In genomic region chr1:75582625-75582956, GRCm38 (mm10) we compare ENCODE assay signal across 19 mouse cellular contexts. TPM values are rescaled to one million over a fixed set of nuclear protein-coding genes. Genes with fewer than 3 reads are reported as not detected.
DNase-seq lines count a peak whose midpoint lies in the region; ATAC-seq lines count a peak whose summit lies in the region.
"Had no signal": no experiment of that assay in that cellular context is flagged by ENCODE, and none has a peak within 500 bp of the region (broad histone marks: within the 10 kb centered on the region; RNA-seq: fewer than 3 reads in every experiment).

No protein-coding gene starts in this region.

- H3K27me3 ChIP-seq in neural tube, embryonic 13.5 days: no peaks in the 10 kb centered on the region
- H3K27me3 ChIP-seq in hindbrain, embryonic 13.5 days: no peaks in the 10 kb centered on the region
- no peaks in the 10 kb centered on the region for H3K27me3 ChIP-seq in limb, embryonic 13.5 days
- H3K27me3 ChIP-seq: embryonic facial prominence, embryonic 13.5 days; heart, embryonic 15.5 days; liver, embryonic 13.5 days; lung, embryonic 15.5 days had no signal

- 0 out of 2 replicates have a peak, but pooled peaks cover 5% of the 10 kb centered on the region for H3K4me1 ChIP-seq in neural tube, embryonic 13.5 days (replicated peaks)
- peaks cover 6% of the 10 kb centered on the region for H3K4me1 ChIP-seq in hindbrain, embryonic 13.5 days (replicated peaks)
- peaks cover 22% of the 10 kb centered on the region for H3K4me1 ChIP-seq in limb, embryonic 13.5 days
- H3K4me1 ChIP-seq: liver, embryonic 13.5 days had no signal

- no peak for DNase-seq in neural tube, embryonic 10.5 days (ENCODE audit: extremely low spot score, low spot score)
- no peak for DNase-seq in adrenal gland, postnatal 14 days
- no peak for DNase-seq in adrenal gland, postnatal 4 days (ENCODE audit: low spot score in 2 of 2)
- DNase-seq in B cell, adult 2 months: no peak
- DNase-seq: adrenal gland, postnatal 36 days; cerebellum, adult 8-10 months; kidney, adult 11 months; kidney, postnatal 25 days; liver, embryonic 13.5 days; retina, postnatal 1 day; thymus, adult 2 months had no signal

- H3K4me3 ChIP-seq in neural tube, embryonic 13.5 days: no peak overlapping the region
- no peak overlapping the region for H3K4me3 ChIP-seq in hindbrain, embryonic 13.5 days
- no peak overlapping the region for H3K4me3 ChIP-seq in limb, embryonic 13.5 days
- H3K4me3 ChIP-seq: embryonic facial prominence, embryonic 13.5 days; heart, embryonic 15.5 days; liver, embryonic 13.5 days; lung, embryonic 15.5 days had no signal

- peak overlapping the region; percentile 55 for H3K27ac ChIP-seq in neural tube, embryonic 13.5 days (replicated peaks)
- peak overlapping the region; percentile 84 for H3K27ac ChIP-seq in hindbrain, embryonic 13.5 days
- H3K27ac ChIP-seq in limb, embryonic 13.5 days: peak overlapping the region; percentile 17; the same call in 1 of the 2 replicates
- H3K27ac ChIP-seq: embryonic facial prominence, embryonic 13.5 days; heart, embryonic 15.5 days; liver, embryonic 13.5 days; lung, embryonic 15.5 days; macrophage had no signal

- ATAC-seq in neural tube, embryonic 13.5 days (ENCODE audit: low read depth): no peak
- ATAC-seq in hindbrain, embryonic 13.5 days (ENCODE audit: low FRiP score): no peak
- no peak for ATAC-seq in limb, embryonic 13.5 days (ENCODE audit: low FRiP score, low read depth)

- H3K36me3 ChIP-seq in neural tube, embryonic 13.5 days: no peaks in the 10 kb centered on the region
- no peaks in the 10 kb centered on the region for H3K36me3 ChIP-seq in hindbrain, embryonic 13.5 days
- no peaks in the 10 kb centered on the region for H3K36me3 ChIP-seq in limb, embryonic 13.5 days
- H3K36me3 ChIP-seq: embryonic facial prominence, embryonic 13.5 days; heart, embryonic 15.5 days; liver, embryonic 13.5 days; lung, embryonic 15.5 days had no signal

- H3K9ac ChIP-seq in neural tube, embryonic 13.5 days: no peak overlapping the region
- no peak overlapping the region for H3K9ac ChIP-seq in hindbrain, embryonic 13.5 days
- H3K9ac ChIP-seq in limb, embryonic 13.5 days: no peak overlapping the region
- H3K9ac ChIP-seq: embryonic facial prominence, embryonic 13.5 days; heart, embryonic 15.5 days; liver, embryonic 13.5 days; lung, embryonic 15.5 days had no signal

- H3K4me2 ChIP-seq in neural tube, embryonic 13.5 days: no peak overlapping the region
- no peak overlapping the region for H3K4me2 ChIP-seq in hindbrain, embryonic 13.5 days
- no peak overlapping the region for H3K4me2 ChIP-seq in limb, embryonic 13.5 days (replicated peaks)
- H3K4me2 ChIP-seq: embryonic facial prominence, embryonic 13.5 days; heart, embryonic 15.5 days; liver, embryonic 13.5 days; lung, embryonic 15.5 days had no signal

- H3K9me3 ChIP-seq in neural tube, embryonic 13.5 days: no peaks in the 10 kb centered on the region
- H3K9me3 ChIP-seq in hindbrain, embryonic 13.5 days: no peaks in the 10 kb centered on the region
- no peaks in the 10 kb centered on the region for H3K9me3 ChIP-seq in limb, embryonic 13.5 days
- H3K9me3 ChIP-seq: embryonic facial prominence, embryonic 13.5 days; heart, embryonic 15.5 days; liver, embryonic 13.5 days; lung, embryonic 15.5 days had no signal

- WGBS in neural tube, embryonic 13.5 days: 66% methylated on average over 5 of the region's 5 CpGs
- 53% methylated on average over 5 of the region's 5 CpGs for WGBS in hindbrain, embryonic 13.5 days
- WGBS in limb, embryonic 13.5 days: 75% methylated on average over 5 of the region's 5 CpGs

RNA-seq across cellular contexts. Expression of gene Slc4a3, which starts 36.5 kb away (rescaled TPM):
- polyA plus RNA-seq in neural tube, embryonic 13.5 days (2015; fragmentation: Nextera tagmentation; extraction: Ambion mirVana): 36.9 and 39.3 TPM in 2 replicates
- polyA plus RNA-seq in hindbrain, embryonic 13.5 days (2015; fragmentation: Nextera tagmentation; extraction: Ambion mirVana): 50.4 and 50.9 TPM in 2 replicates
- 34.3 and 37.7 TPM in 2 replicates for polyA plus RNA-seq in limb, embryonic 13.5 days (2015; fragmentation: Nextera tagmentation; extraction: Ambion mirVana)
- total RNA-seq in adrenal gland, postnatal 14 days (2021): 67.4 and 89.2 TPM in 2 replicates
- total RNA-seq in adrenal gland, postnatal 4 days (2021): 100 to 1,000 TPM; 136 to 143 TPM
- total RNA-seq: neutrophil, adult 5-6 weeks had no signal

Comparison
In these comparisons a context has a peak if more than half of its experiments do, and no peak if none do; other contexts are left out.
1. H3K27ac ChIP-seq: peak in every context shown above with its lines; median percentile 84 in hindbrain, embryonic 13.5 days; 55 in neural tube, embryonic 13.5 days; 17 in limb, embryonic 13.5 days.